Mouse (Mus musculus) CH12.LX (cell line): ENCODE measurements at regions not wholly inside any gene's neighbourhood (a gene's known extent, or its start where the extent isn't known, plus 50 kb on each side); places are given as distances from the start of the nearest gene placed in this dataset.

Experiments used
- DNase-seq: peaks from one replicate; pipeline ENCODE4 v3.0.0-alpha.2; 2013; ENCODE audit errors: extremely low read depth
- H3K27ac ChIP-seq: 2 replicates; pipeline ENCODE4 v1.5.1; 2012; ENCODE audit warnings: low read depth, mild to moderate bottlenecking, control low read depth, moderate library complexity; ENCODE audit not compliant: insufficient read depth
- H3K27me3 ChIP-seq: replicated peaks from 2 replicates; pipeline ENCODE3; 2012; ENCODE audit warnings: inconsistent platforms
- H3K36me3 ChIP-seq, 2 experiments: replicated peaks in 1 of 2; 2 replicates each; pipeline versions ENCODE3 to v1.6.1; 2012; ENCODE audit warnings: inconsistent platforms in 1 of 2, low read length in 1 of 2, mild to moderate bottlenecking in 1 of 2, mixed read lengths in 1 of 2, moderate library complexity in 1 of 2; ENCODE audit not compliant: control insufficient read depth in 1 of 2, insufficient read depth in 1 of 2
- H3K4me1 ChIP-seq, 2 experiments: 2 replicates each; pipeline ENCODE4 v1.6.1; 2012; ENCODE audit warnings: inconsistent platforms in 1 of 2, moderate library complexity in 1 of 2; ENCODE audit not compliant: insufficient read depth in 2 of 2, control insufficient read depth in 1 of 2
- H3K4me2 ChIP-seq: 2 replicates; pipeline ENCODE4 v1.6.1; 2012; ENCODE audit warnings: low read depth, mild to moderate bottlenecking, control low read depth; ENCODE audit not compliant: poor library complexity, insufficient read depth, severe bottlenecking
- H3K4me3 ChIP-seq, 3 experiments: fragments of 150-350 bp in 1 of 3; sonication (generic) in 1 of 3; replicated peaks in 1 of 3; 2 replicates each; pipeline versions ENCODE3 to v1.5.1; 2011 to 2012; ENCODE audit warnings: low read depth in 2 of 3, low read length in 2 of 3, mild to moderate bottlenecking in 2 of 3, moderate library complexity in 2 of 3, control low read depth in 1 of 3, improper control_type of control experiment in 1 of 3, inconsistent platforms in 1 of 3, mixed read lengths in 1 of 3; ENCODE audit not compliant: poor library complexity in 1 of 3
- H3K79me2 ChIP-seq: replicated peaks from 2 replicates; pipeline ENCODE4 v1.6.1; 2012; ENCODE audit warnings: mild to moderate bottlenecking, moderate library complexity; ENCODE audit not compliant: control insufficient read depth, poor library complexity, insufficient read depth, severe bottlenecking; ENCODE audit errors: extremely low read depth
- H3K9ac ChIP-seq: 2 replicates; pipeline ENCODE4 v1.6.1; 2012; ENCODE audit warnings: low read depth, mild to moderate bottlenecking, control low read depth, moderate library complexity; ENCODE audit not compliant: insufficient read depth
- H3K9me3 ChIP-seq: replicated peaks from 2 replicates; pipeline ENCODE3; 2012; ENCODE audit warnings: low read length, inconsistent platforms, mixed read lengths
- CHD2 ChIP-seq: IDR thresholded peaks from 2 replicates; pipeline ENCODE4 v1.6.1; 2011; ENCODE audit warnings: low read length, improper control_type of control experiment
- CTCF ChIP-seq, 2 experiments: IDR thresholded peaks in 1 of 2; conservative IDR thresholded peaks in 1 of 2; 2 replicates each; pipeline ENCODE4 v1.5.1; 2011 to 2012; ENCODE audit warnings: low read depth in 2 of 2, low read length in 2 of 2, improper control_type of control experiment in 1 of 2, inconsistent platforms in 1 of 2, mild to moderate bottlenecking in 1 of 2, moderate library complexity in 1 of 2
- E2F4 ChIP-seq: IDR thresholded peaks from 2 replicates; pipeline ENCODE4 v1.6.1; 2011; ENCODE audit warnings: low read depth, low read length, improper control_type of control experiment; ENCODE audit not compliant: insufficient replicate concordance
- EP300 ChIP-seq: IDR thresholded peaks from 2 replicates; pipeline ENCODE4 v1.6.1; 2011; ENCODE audit warnings: low read length, improper control_type of control experiment
- GABPA ChIP-seq: IDR thresholded peaks from 2 replicates; pipeline ENCODE4 v1.6.1; 2012; ENCODE audit warnings: low read depth, low read length, improper control_type of control experiment, inconsistent platforms; ENCODE audit not compliant: insufficient replicate concordance
- JUN ChIP-seq: IDR thresholded peaks from 2 replicates; pipeline ENCODE4 v1.6.1; 2011; ENCODE audit warnings: low read depth, mild to moderate bottlenecking, low read length, improper control_type of control experiment, moderate library complexity; ENCODE audit not compliant: insufficient read depth
- JUND ChIP-seq: conservative IDR thresholded peaks from 2 replicates; pipeline ENCODE4 v1.6.1; 2011; ENCODE audit warnings: low read depth, low read length, improper control_type of control experiment
- KAT2A ChIP-seq: IDR thresholded peaks from 2 replicates; pipeline ENCODE4 v1.6.1; 2012; ENCODE audit warnings: low read length, improper control_type of control experiment, inconsistent platforms; ENCODE audit not compliant: insufficient replicate concordance
- MAFK ChIP-seq: IDR thresholded peaks from 2 replicates; pipeline ENCODE4 v1.6.1; 2011; ENCODE audit warnings: low read length, improper control_type of control experiment; ENCODE audit not compliant: insufficient replicate concordance
- MAX ChIP-seq: IDR thresholded peaks from 2 replicates; pipeline ENCODE4 v1.6.1; 2011; ENCODE audit warnings: low read length, improper control_type of control experiment
- MAZ ChIP-seq: IDR thresholded peaks from 2 replicates; pipeline ENCODE4 v1.6.1; 2012; ENCODE audit warnings: low read depth, mild to moderate bottlenecking, inconsistent platforms, low read length, improper control_type of control experiment, moderate library complexity
- MXI1 ChIP-seq: IDR thresholded peaks from 2 replicates; pipeline ENCODE4 v1.6.1; 2011; ENCODE audit warnings: mild to moderate bottlenecking, low read depth, low read length, improper control_type of control experiment
- NELFE ChIP-seq: IDR thresholded peaks from 2 replicates; pipeline ENCODE4 v1.6.1; 2011; ENCODE audit warnings: low read depth, low read length, improper control_type of control experiment
- NRF1 ChIP-seq: IDR thresholded peaks from 2 replicates; pipeline ENCODE4 v1.6.1; 2014; ENCODE audit warnings: low read depth, mild to moderate bottlenecking, inconsistent platforms, low read length, improper control_type of control experiment, moderate library complexity
- POLR2A ChIP-seq: IDR thresholded peaks from 2 replicates; pipeline ENCODE4 v1.6.1; 2011; ENCODE audit warnings: low read depth, mild to moderate bottlenecking, improper control_type of control experiment, low read length
- SIN3A ChIP-seq: IDR thresholded peaks from 2 replicates; pipeline ENCODE4 v1.6.1; 2012; ENCODE audit warnings: low read length, improper control_type of control experiment, inconsistent platforms
- TBP ChIP-seq: conservative IDR thresholded peaks from 2 replicates; pipeline ENCODE4 v1.6.1; 2011; ENCODE audit warnings: low read depth, low read length, improper control_type of control experiment
- UBTF ChIP-seq: IDR thresholded peaks from 2 replicates; pipeline ENCODE4 v1.6.1; 2012; ENCODE audit warnings: low read depth, mild to moderate bottlenecking, inconsistent platforms, low read length, improper control_type of control experiment, moderate library complexity
- USF1 ChIP-seq: IDR thresholded peaks from 2 replicates; pipeline ENCODE4 v1.6.1; 2014; ENCODE audit warnings: low read depth, mild to moderate bottlenecking, inconsistent platforms, low read length, improper control_type of control experiment
- USF2 ChIP-seq: conservative IDR thresholded peaks from 2 replicates; pipeline ENCODE4 v1.6.1; 2011; ENCODE audit warnings: low read depth, low read length, improper control_type of control experiment
- ZKSCAN1 ChIP-seq: IDR thresholded peaks from 2 replicates; pipeline ENCODE4 v1.6.1; 2012; ENCODE audit warnings: low read depth, inconsistent platforms, low read length, improper control_type of control experiment, borderline replicate concordance
- ZMIZ1 ChIP-seq: IDR thresholded peaks from 2 replicates; pipeline ENCODE4 v1.6.1; 2012; ENCODE audit warnings: low read depth, mild to moderate bottlenecking, inconsistent platforms, low read length, improper control_type of control experiment
- ZNF384 ChIP-seq: IDR thresholded peaks from 2 replicates; pipeline ENCODE4 v1.6.1; 2012; ENCODE audit warnings: low read depth, low read length, improper control_type of control experiment, inconsistent platforms
- dilution Hi-C: fragments of 300-500 bp; cut with MboI; formaldehyde crosslinking; loops from 2 replicates; pipeline ENCODE4 v1.14.3; 2020; ENCODE audit warnings: low sequenced_read_pairs; ENCODE audit not compliant: extremely low pct_unique_long_range_greater_than_20kb, extremely low pct_ligation_motif_present
- in situ Hi-C: fragments of 300-500 bp; cut with MboI; formaldehyde crosslinking; loops from 3 replicates; pipeline ENCODE4 v1.14.3; 2019; ENCODE audit warnings: low sequenced_read_pairs, low pct_ligation_motif_present, low pct_unique_long_range_greater_than_20kb, mixed read lengths

- dilution Hi-C loops (no loop called here), in situ Hi-C loops (no loop called here)
- Histone ChIP-seq H3K9ac (no peak overlapping the region), H3K9me3 (no peaks in the 10 kb centered on the region), H3K4me3 (no peak overlapping the region), H3K36me3 (no peaks in the 10 kb centered on the region), H3K4me2 (no peak overlapping the region), H3K4me1 (peaks cover 3 to 20% of the 10 kb centered on the region in 2 experiments), H3K27ac (no peak overlapping the region), H3K79me2 (no peaks in the 10 kb centered on the region), H3K27me3 (no peaks in the 10 kb centered on the region)
- no peak for DNase-seq
- TF ChIP-seq JUN (no peak), CHD2 (no peak), JUND (no peak), ZKSCAN1 (no peak), MAFK (no peak), USF2 (no peak), NELFE (no peak)
These were observed 372.3 kb downstream of the Gm49356 start for GRCm38 (mm10) chr15:59261380-59261779.

GRCm38 (mm10) chr15:59262380-59262779 is 373.3 kb downstream of the Gm49356 start:
- Histone ChIP-seq H3K36me3 (no peaks in the 10 kb centered on the region), H3K27me3 (no peaks in the 10 kb centered on the region), H3K4me2 (no peak overlapping the region), H3K4me3 (no peak overlapping the region), H3K9ac (no peak overlapping the region), H3K79me2 (no peaks in the 10 kb centered on the region), H3K9me3 (no peaks in the 10 kb centered on the region), H3K4me1 (peaks cover 3 to 20% of the 10 kb centered on the region in 2 experiments), H3K27ac (no peak overlapping the region)
- no peak for DNase-seq
- dilution Hi-C loops, result no loop called here
- in situ Hi-C loops, result no loop called here
- TF ChIP-seq JUND (no peak), USF1 (no peak), SIN3A (no peak), CHD2 (no peak), NELFE (no peak)

- dilution Hi-C loops (no loop called here), in situ Hi-C loops (no loop called here)
- Histone ChIP-seq H3K36me3 (no peaks in the 10 kb centered on the region), H3K4me3 (peak overlapping the region in 2 of 3 experiments; percentile 7 to 35), H3K4me1 (peaks cover 3 to 20% of the 10 kb centered on the region in 2 experiments), H3K9ac (0 out of 2 replicates have a peak overlapping the region, but pooled peaks have one; percentile 25), H3K9me3 (no peaks in the 10 kb centered on the region), H3K27me3 (no peaks in the 10 kb centered on the region), H3K27ac (no peak overlapping the region), H3K79me2 (no peaks in the 10 kb centered on the region), H3K4me2 (peak overlapping the region; percentile 77)
- peak; percentile 75 for DNase-seq
- TF ChIP-seq UBTF, result no peak
- TF ChIP-seq E2F4, result no peak
- TF ChIP-seq USF1, result no peak
- TF ChIP-seq MXI1, result no peak; the same call in 1 of the 2 replicates
- TF ChIP-seq NRF1, result no peak
- no peak for TF ChIP-seq MAZ
- no peak for TF ChIP-seq ZKSCAN1
- TF ChIP-seq MAX, result peak; percentile 36; the same call in 1 of the 2 replicates
- no peak for TF ChIP-seq ZNF384
- no peak for TF ChIP-seq TBP
- TF ChIP-seq CTCF (conservative IDR thresholded peaks at IDR 0.05 in 1 of 2, IDR thresholded peaks at IDR 0.05 in 1 of 2; ENCODE audit: low read depth in 2 of 2, low read length in 2 of 2), result peak in 1 of 2 experiments; percentile 19; a peak in 2 of 4 replicates
- TF ChIP-seq EP300, result peak; percentile 75
- TF ChIP-seq USF2, result no peak
- TF ChIP-seq ZMIZ1, result no peak
- TF ChIP-seq NELFE, result peak; percentile 59; the same call in 1 of the 2 replicates
- peak; percentile 54 for TF ChIP-seq POLR2A
- TF ChIP-seq GABPA, result no peak
- 0 out of 2 replicates have a peak, but pooled peaks have one; percentile 33 for TF ChIP-seq KAT2A
These were observed 374.6 kb downstream of the Gm49356 start for GRCm38 (mm10) chr15:59263433-59264328.
